Mouse (Mus musculus) ES-CJ7 (cell line): ENCODE results near the gene Tusc2.

Experiments used
- DNase-seq: peaks from one replicate; pipeline ENCODE4 v3.0.0; 2011; ENCODE audit warnings: low read depth, low spot score

Tusc2 gene

GRCm38 (mm10) chr9:107587833-107588639, 25.0 kb downstream of the Tusc2 start:
- peak; percentile 47 for DNase-seq

- DNase-seq: peak; percentile 76
Observed at GRCm38 (mm10) chr9:107590058-107590772, 27.2 kb downstream of the Tusc2 start.

- no peak for DNase-seq
Observed at GRCm38 (mm10) chr9:107590773-107591060, 27.7 kb downstream of the Tusc2 start.

- DNase-seq: no peak
Observed at GRCm38 (mm10) chr9:107593101-107593976, 30.3 kb downstream of the Tusc2 start.

- peak; percentile 90 for DNase-seq
Observed at GRCm38 (mm10) chr9:107594281-107595062, 31.4 kb downstream of the Tusc2 start.

- DNase-seq: no peak
Observed at GRCm38 (mm10) chr9:107596619-107597569, 33.8 kb downstream of the Tusc2 start.

GRCm38 (mm10) chr9:107598385-107598784, 35.3 kb downstream of the Tusc2 start:
- DNase-seq: no peak

- DNase-seq: peak; percentile 51
Observed at GRCm38 (mm10) chr9:107599433-107599832, 36.4 kb downstream of the Tusc2 start.

- DNase-seq: peak; percentile 88
Observed at GRCm38 (mm10) chr9:107599842-107600241, 36.8 kb downstream of the Tusc2 start.

GRCm38 (mm10) chr9:107600745-107601144, 37.7 kb downstream of the Tusc2 start:
- peak; percentile 66 for DNase-seq

GRCm38 (mm10) chr9:107601275-107601674, 38.2 kb downstream of the Tusc2 start:
- DNase-seq: no peak

- peak; percentile 87 for DNase-seq
Observed at GRCm38 (mm10) chr9:107602068-107602648, 39.1 kb downstream of the Tusc2 start.

GRCm38 (mm10) chr9:107603251-107603650, 40.2 kb downstream of the Tusc2 start:
- DNase-seq: no peak

GRCm38 (mm10) chr9:107605041-107605661, 42.1 kb downstream of the Tusc2 start:
- no peak for DNase-seq

- no peak for DNase-seq
Observed at GRCm38 (mm10) chr9:107606591-107606990, 43.5 kb downstream of the Tusc2 start.

GRCm38 (mm10) chr9:107607036-107607435, 44.0 kb downstream of the Tusc2 start:
- DNase-seq: no peak

GRCm38 (mm10) chr9:107607653-107608245, 44.7 kb downstream of the Tusc2 start:
- DNase-seq: no peak

- DNase-seq: no peak
Observed at GRCm38 (mm10) chr9:107608741-107609432, 45.8 kb downstream of the Tusc2 start, which contains the start of gene Sema3b. Gene Sema3b (minus strand): TSS chr9:107609229.
